Mouse (Mus musculus): ENCODE results near the gene Tnfrsf9. TPM values are rescaled to one million over a fixed set of nuclear protein-coding genes. Genes with fewer than 3 reads are reported as not detected.

Tnfrsf9 gene
- polyA plus RNA-seq (2016; fragmentation: Nextera tagmentation; extraction: Ambion mirVana), result 0.66 TPM in 1 of 2 replicates, not detected in the other

GRCm38 (mm10) chr4:150914290-150914733 is at the start of gene Tnfrsf9, which contains the start of gene Park7:
TSS of gene Tnfrsf9 (plus strand) at chr4:150914562.
TSS of gene Park7 (minus strand) at chr4:150914437.
- peak within 1 kb of the TSS; percentile 71 for H3K4me2 ChIP-seq (replicated peaks)
- peak within 1 kb of the TSS; percentile 70 for H3K4me3 ChIP-seq
- peaks cover 24% of the 10 kb centered on the region for H3K4me1 ChIP-seq
- no peaks in the 10 kb centered on the region for H3K27me3 ChIP-seq
- H3K36me3 ChIP-seq, result no peaks in the 10 kb centered on the region
- H3K9me3 ChIP-seq, result no peaks in the 10 kb centered on the region
- under 1% methylated on average over 48 of the region's 48 CpGs for WGBS
- H3K9ac ChIP-seq (replicated peaks), result peak within 1 kb of the TSS; percentile 77
- H3K27ac ChIP-seq (replicated peaks), result peak within 1 kb of the TSS; percentile 80
- ATAC-seq (ENCODE audit: low FRiP score, low read depth), result peak; percentile 81

DNA sequence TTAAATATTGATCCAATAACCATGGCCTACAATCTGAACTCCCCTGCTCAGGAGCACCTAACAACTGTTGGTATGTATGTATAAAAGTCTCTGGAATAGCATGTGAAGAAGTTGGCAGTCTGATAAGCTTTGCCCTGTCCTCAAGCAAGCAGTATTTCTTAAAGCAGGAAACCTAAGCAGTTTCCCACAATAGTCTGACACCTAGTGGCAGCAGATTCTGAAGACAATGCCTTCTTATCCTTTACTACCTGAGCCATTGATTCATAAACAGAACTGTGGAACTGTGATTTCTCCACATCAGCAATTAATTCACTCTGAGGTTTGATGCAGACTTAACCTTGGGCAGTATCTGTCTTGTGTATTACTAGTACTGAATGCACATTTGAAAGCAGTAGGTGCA is 49.0 kb upstream of the Tnfrsf9 start:
- H3K4me2 ChIP-seq (replicated peaks), result no peak overlapping the region
- peaks cover 5% of the 10 kb centered on the region; the same call in 1 of the 2 replicates for H3K4me1 ChIP-seq
- no peaks in the 10 kb centered on the region for H3K27me3 ChIP-seq
- H3K9ac ChIP-seq (replicated peaks), result no peak overlapping the region
- no peaks in the 10 kb centered on the region for H3K9me3 ChIP-seq
- no peak overlapping the region for H3K4me3 ChIP-seq
- H3K27ac ChIP-seq (replicated peaks), result no peak overlapping the region
- no peak for ATAC-seq (ENCODE audit: low FRiP score, low read depth)
- H3K36me3 ChIP-seq, result peaks cover 29% of the 10 kb centered on the region

- no peaks in the 10 kb centered on the region for H3K27me3 ChIP-seq
- H3K36me3 ChIP-seq, result peaks cover 29% of the 10 kb centered on the region
- H3K4me1 ChIP-seq, result peaks cover 5% of the 10 kb centered on the region; the same call in 1 of the 2 replicates
- ATAC-seq (ENCODE audit: low FRiP score, low read depth), result no peak
- no peak overlapping the region for H3K9ac ChIP-seq (replicated peaks)
- no peaks in the 10 kb centered on the region for H3K9me3 ChIP-seq
- 94% methylated on average over 11 of the region's 11 CpGs for WGBS
- H3K4me3 ChIP-seq, result no peak overlapping the region
- no peak overlapping the region for H3K4me2 ChIP-seq (replicated peaks)
- H3K27ac ChIP-seq (replicated peaks), result no peak overlapping the region
Observed at GRCm38 (mm10) chr4:150866069-150866468, 48.3 kb upstream of the Tnfrsf9 start.

DNA sequence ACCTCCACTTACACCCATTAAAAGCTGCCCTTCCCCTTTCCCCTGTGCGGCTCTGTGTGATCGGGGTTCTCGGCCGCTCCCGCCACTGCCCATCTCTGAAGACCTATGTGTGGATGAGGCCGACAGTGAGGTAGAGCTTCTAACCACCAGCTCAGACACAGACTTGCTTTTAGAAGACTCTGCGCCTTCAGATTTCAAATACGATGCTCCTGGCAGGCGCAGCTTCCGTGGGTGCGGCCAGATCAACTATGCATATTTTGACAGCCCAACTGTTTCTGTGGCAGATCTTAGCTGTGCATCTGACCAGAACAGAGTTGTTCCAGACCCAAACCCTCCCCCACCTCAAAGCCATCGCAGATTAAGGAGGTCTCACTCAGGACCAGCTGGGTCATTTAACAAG is 47.9 kb upstream of the Tnfrsf9 start:
- Histone ChIP-seq H3K4me3 (no peak overlapping the region), H3K9me3 (no peaks in the 10 kb centered on the region), H3K9ac (replicated peaks) (no peak overlapping the region), H3K4me1 (peaks cover 10% of the 10 kb centered on the region), H3K36me3 (peaks cover 29% of the 10 kb centered on the region), H3K27me3 (no peaks in the 10 kb centered on the region), H3K27ac (replicated peaks) (no peak overlapping the region), H3K4me2 (replicated peaks) (no peak overlapping the region)
- 95% methylated on average over 11 of the region's 12 CpGs for WGBS
- ATAC-seq (ENCODE audit: low FRiP score, low read depth), result no peak

DNA sequence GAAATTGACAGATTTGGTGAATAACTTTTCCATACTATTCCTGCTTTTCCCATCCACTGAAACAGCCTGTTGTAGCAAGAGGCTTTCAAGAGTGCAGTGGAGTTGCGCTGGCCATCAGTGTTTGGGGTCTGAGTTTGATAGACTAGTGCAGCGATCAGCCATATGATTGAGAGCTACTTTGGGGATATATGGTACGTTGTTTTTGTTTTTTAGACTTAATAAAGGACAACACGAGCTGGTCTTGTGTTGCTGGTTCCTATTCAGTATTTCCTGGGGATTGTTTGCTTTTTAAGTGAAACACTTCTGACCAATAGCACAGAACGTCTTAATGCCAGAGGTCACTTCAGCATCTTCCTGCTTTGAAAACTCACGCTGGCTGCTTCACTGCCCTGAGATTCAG is 46.2 kb upstream of the Tnfrsf9 start:
- WGBS, result 85% methylated on average over 6 of the region's 6 CpGs
- H3K36me3 ChIP-seq, result peaks cover 29% of the 10 kb centered on the region

GRCm38 (mm10) chr4:150868859-150869258 is 45.5 kb upstream of the Tnfrsf9 start:
- ATAC-seq (ENCODE audit: low FRiP score, low read depth), result no peak
- Histone ChIP-seq H3K4me2 (replicated peaks) (no peak overlapping the region), H3K4me1 (peaks cover 13% of the 10 kb centered on the region), H3K9me3 (no peaks in the 10 kb centered on the region), H3K4me3 (no peak overlapping the region), H3K27ac (replicated peaks) (no peak overlapping the region), H3K36me3 (peaks cover 29% of the 10 kb centered on the region), H3K27me3 (no peaks in the 10 kb centered on the region), H3K9ac (replicated peaks) (no peak overlapping the region)
- 90% methylated on average over 2 of the region's 2 CpGs for WGBS

More for the DNA sequence above, 46.2 kb upstream of the Tnfrsf9 start:
- Histone ChIP-seq H3K9ac (replicated peaks) (no peak overlapping the region), H3K27me3 (no peaks in the 10 kb centered on the region), H3K4me1 (peaks cover 13% of the 10 kb centered on the region), H3K4me2 (replicated peaks) (no peak overlapping the region), H3K27ac (replicated peaks) (no peak overlapping the region), H3K9me3 (no peaks in the 10 kb centered on the region), H3K4me3 (no peak overlapping the region)
- no peak for ATAC-seq (ENCODE audit: low FRiP score, low read depth)

DNA sequence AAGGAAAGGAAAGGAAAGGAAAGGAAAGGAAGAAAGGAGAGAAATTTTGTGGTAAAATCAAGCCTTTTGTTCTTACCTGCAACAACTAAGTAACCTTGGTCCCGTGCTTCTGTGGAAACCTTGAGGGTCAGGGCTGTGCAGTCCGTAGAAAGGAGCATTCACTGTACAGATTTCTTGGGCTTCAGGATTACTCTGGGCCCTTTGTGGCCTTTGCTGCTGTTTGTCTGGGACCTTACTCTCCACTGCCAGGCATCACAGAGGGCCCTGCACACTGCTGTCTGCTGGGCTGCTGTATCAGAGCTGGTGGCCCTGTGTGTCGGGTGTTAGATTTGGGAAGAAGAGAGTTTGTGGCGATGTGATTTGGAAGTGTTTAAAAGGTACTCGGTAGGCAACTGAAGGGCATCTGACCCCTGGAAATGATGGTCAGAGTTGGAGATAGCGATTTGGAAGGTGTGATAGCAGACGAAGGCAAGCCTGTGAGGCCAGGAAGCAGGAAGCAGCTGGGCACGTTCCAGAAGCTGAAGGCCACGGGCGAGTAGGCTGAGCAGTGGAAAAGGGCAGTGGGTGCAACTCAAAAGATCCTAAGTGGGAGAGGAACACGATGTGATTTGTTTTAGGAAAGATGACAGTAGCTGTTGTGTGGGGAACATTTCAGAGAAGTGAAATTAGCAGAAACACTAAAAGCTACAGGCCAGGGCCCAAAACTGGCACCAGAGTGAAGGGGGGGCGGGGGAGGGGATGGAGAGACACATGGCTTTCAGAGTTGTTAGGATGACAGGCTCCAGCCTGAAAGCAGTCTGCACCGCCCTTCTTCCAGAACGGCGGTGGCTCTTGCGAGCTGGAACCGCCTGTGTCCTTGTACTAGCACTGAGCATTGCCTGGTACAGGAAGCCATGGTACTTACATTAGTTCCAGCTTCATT is 44.8 kb upstream of the Tnfrsf9 start:
- Histone ChIP-seq H3K27ac (replicated peaks) (no peak overlapping the region), H3K4me3 (no peak overlapping the region), H3K27me3 (no peaks in the 10 kb centered on the region), H3K4me1 (peaks cover 13% of the 10 kb centered on the region), H3K36me3 (peaks cover 29% of the 10 kb centered on the region), H3K9me3 (no peaks in the 10 kb centered on the region), H3K4me2 (replicated peaks) (no peak overlapping the region), H3K9ac (replicated peaks) (no peak overlapping the region)
- 79% methylated on average over 17 of the region's 17 CpGs for WGBS
- ATAC-seq (ENCODE audit: low FRiP score, low read depth), result no peak

- H3K27me3 ChIP-seq, result no peaks in the 10 kb centered on the region
- H3K36me3 ChIP-seq, result peaks cover 23% of the 10 kb centered on the region
- H3K27ac ChIP-seq (replicated peaks), result no peak overlapping the region
- H3K4me2 ChIP-seq (replicated peaks), result no peak overlapping the region
- H3K4me1 ChIP-seq, result peaks cover 14% of the 10 kb centered on the region
- no peak overlapping the region for H3K4me3 ChIP-seq
- ATAC-seq (ENCODE audit: low FRiP score, low read depth), result no peak
- H3K9me3 ChIP-seq, result no peaks in the 10 kb centered on the region
- WGBS, result 85% methylated on average over 13 of the region's 13 CpGs
- H3K9ac ChIP-seq (replicated peaks), result no peak overlapping the region
Observed at GRCm38 (mm10) chr4:150870963-150871391, 43.4 kb upstream of the Tnfrsf9 start.

DNA sequence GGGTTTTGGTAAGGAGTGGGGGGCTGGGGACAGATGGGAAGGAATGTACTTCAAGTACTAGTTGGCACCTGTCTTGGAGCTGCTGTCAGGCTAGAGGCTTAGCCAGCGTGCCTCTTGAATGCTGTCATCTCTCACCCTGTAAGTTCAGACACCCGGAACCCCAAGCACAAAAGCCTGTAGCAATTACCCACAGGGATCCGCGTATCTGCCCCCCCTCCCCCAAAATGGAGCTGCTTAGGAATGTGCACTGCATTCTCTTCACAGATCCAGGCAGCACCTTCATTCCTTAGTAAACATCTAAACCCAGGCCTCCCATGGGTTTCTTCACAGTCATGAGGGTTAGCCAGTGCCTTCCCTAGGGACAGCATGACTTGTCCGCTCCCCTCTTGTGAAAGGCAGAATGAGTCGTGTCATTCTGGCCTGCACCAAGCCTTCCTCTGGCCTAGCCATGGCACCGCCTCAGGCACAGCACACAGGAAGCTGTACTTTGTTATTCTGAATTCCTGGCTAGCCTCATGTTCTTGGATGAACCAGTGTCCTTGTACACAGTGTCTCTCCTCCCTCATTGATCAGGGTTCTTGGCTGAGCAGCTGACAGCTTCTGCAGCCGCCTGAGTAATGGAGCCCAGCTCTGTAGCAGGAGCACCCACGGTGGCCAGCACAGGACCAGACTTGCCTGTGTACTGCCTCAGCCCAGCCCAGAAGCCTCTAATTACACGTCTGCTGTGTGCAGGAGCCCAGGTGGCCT is 42.8 kb upstream of the Tnfrsf9 start:
- H3K9ac ChIP-seq (replicated peaks), result 0 out of 2 replicates have a peak overlapping the region, but pooled peaks have one; percentile 31
- peaks cover 15% of the 10 kb centered on the region for H3K4me1 ChIP-seq
- no peak overlapping the region for H3K4me3 ChIP-seq
- ATAC-seq (ENCODE audit: low FRiP score, low read depth), result no peak
- no peaks in the 10 kb centered on the region for H3K9me3 ChIP-seq
- H3K27ac ChIP-seq (replicated peaks), result peak overlapping the region; percentile 35; the same call in 1 of the 2 replicates
- no peaks in the 10 kb centered on the region for H3K27me3 ChIP-seq
- H3K4me2 ChIP-seq (replicated peaks), result no peak overlapping the region
- H3K36me3 ChIP-seq, result peaks cover 18% of the 10 kb centered on the region
- WGBS, result 38% methylated on average over 10 of the region's 10 CpGs

- Histone ChIP-seq H3K4me2 (replicated peaks) (no peak overlapping the region), H3K4me1 (peaks cover 15% of the 10 kb centered on the region), H3K9ac (replicated peaks) (0 out of 2 replicates have a peak overlapping the region, but pooled peaks have one; percentile 31), H3K27me3 (no peaks in the 10 kb centered on the region), H3K36me3 (peaks cover 11% of the 10 kb centered on the region), H3K9me3 (no peaks in the 10 kb centered on the region), H3K4me3 (no peak overlapping the region), H3K27ac (replicated peaks) (peak overlapping the region; percentile 15; the same call in 1 of the 2 replicates)
- no peak for ATAC-seq (ENCODE audit: low FRiP score, low read depth)
- 60% methylated on average over 8 of the region's 9 CpGs for WGBS
Observed at GRCm38 (mm10) chr4:150872139-150872651, 42.2 kb upstream of the Tnfrsf9 start.

GRCm38 (mm10) chr4:150872681-150873080 is 41.7 kb upstream of the Tnfrsf9 start:
- Histone ChIP-seq H3K9ac (replicated peaks) (no peak overlapping the region), H3K9me3 (no peaks in the 10 kb centered on the region), H3K27me3 (no peaks in the 10 kb centered on the region), H3K36me3 (peaks cover 6% of the 10 kb centered on the region; the same call in 1 of the 2 replicates), H3K4me2 (replicated peaks) (no peak overlapping the region), H3K4me3 (no peak overlapping the region), H3K4me1 (peaks cover 15% of the 10 kb centered on the region), H3K27ac (replicated peaks) (no peak overlapping the region)
- WGBS, result 90% methylated on average over 8 of the region's 8 CpGs
- ATAC-seq (ENCODE audit: low FRiP score, low read depth), result no peak

Data from midbrain, embryonic 12.5 days (tissue).